Mouse (Mus musculus) liver, postnatal 0 days (tissue): ENCODE data around the gene Clmn. TPM values are rescaled to one million over a fixed set of nuclear protein-coding genes. Genes with fewer than 3 reads are reported as not detected.

Experiments
- ATAC-seq: fragments of 200-750 bp; cut with Nextera tagmentation; 2 replicates; pipeline ENCODE4 v1.8.0; 2017; ENCODE audit warnings: mild to moderate bottlenecking, moderate library complexity
- DNase-seq: peaks from one replicate; pipeline ENCODE4 v3.0.0-alpha.2; 2016
- H3K27ac ChIP-seq: fragments of 300-500 bp; sonication (generic); 2 replicates; pipeline ENCODE4 v1.5.1; 2014; ENCODE audit warnings: antibody characterized with exemption, moderate library complexity, mild to moderate bottlenecking, low read depth
- H3K27me3 ChIP-seq: fragments of 300-500 bp; sonication (generic); 2 replicates; pipeline ENCODE4 v1.6.1; 2014; ENCODE audit warnings: low read length, control low read depth, mixed read lengths; ENCODE audit not compliant: insufficient read depth
- H3K36me3 ChIP-seq: fragments of 300-500 bp; sonication (generic); replicated peaks from 2 replicates; pipeline ENCODE4 v1.6.1; 2014; ENCODE audit warnings: mild to moderate bottlenecking, control low read depth, low read length, moderate library complexity, mixed read lengths; ENCODE audit not compliant: insufficient read depth
- H3K4me1 ChIP-seq: fragments of 300-500 bp; sonication (generic); 2 replicates; pipeline ENCODE4 v1.6.1; 2014; ENCODE audit warnings: antibody characterized with exemption, mild to moderate bottlenecking, control low read depth; ENCODE audit not compliant: insufficient read depth
- H3K4me2 ChIP-seq: fragments of 300-500 bp; sonication (generic); 2 replicates; pipeline ENCODE4 v1.6.1; 2014; ENCODE audit warnings: low read depth, mild to moderate bottlenecking, low read length, moderate library complexity, mixed read lengths
- H3K4me3 ChIP-seq: fragments of 300-500 bp; sonication (generic); 2 replicates; pipeline ENCODE4 v1.5.1; 2014; ENCODE audit warnings: low read depth, low read length
- H3K9ac ChIP-seq: fragments of 300-500 bp; sonication (generic); replicated peaks from 2 replicates; pipeline ENCODE4 v1.6.1; 2014; ENCODE audit warnings: mild to moderate bottlenecking, moderate library complexity
- H3K9me3 ChIP-seq: fragments of 300-500 bp; sonication (generic); 2 replicates; pipeline ENCODE4 v1.6.1; 2016; ENCODE audit warnings: mild to moderate bottlenecking, control low read depth, low read length, mixed read lengths
- CTCF ChIP-seq: sonication (generic); IDR thresholded peaks from 2 replicates; pipeline ENCODE4 v1.5.1; 2016; ENCODE audit warnings: antibody characterized with exemption, low read depth
- EP300 ChIP-seq: IDR thresholded peaks from 2 replicates; pipeline ENCODE4 v1.6.1; 2016; ENCODE audit warnings: antibody characterized with exemption, low read depth, mild to moderate bottlenecking
- WGBS: fragments of 180-500 bp; shearing (Covaris S2); extraction: QIAGEN DNeasy Blood & Tissue Kit; methylation state at CpG from one replicate; pipeline ENCODE4 v1.1.7; 2014; ENCODE audit not compliant: insufficient replicate concordance; 5-methylcytosine and 5-hydroxymethylcytosine counted together
- polyA plus RNA-seq: library from polyadenylated mRNA; unstranded; fragments of >200 nt; fragmentation: Nextera tagmentation; extraction: Ambion mirVana; gene quantifications from 2 replicates; pipeline ENCODE4 v1.2.1, GENCODE M21; 2015

Clmn gene
- polyA plus RNA-seq, 1 experiment from 2014 or later: 1.9 TPM

GRCm38 (mm10) chr12:104746601-104747000, 118.3 kb downstream of the Clmn start:
- no peak for DNase-seq
- no peak overlapping the region for H3K4me2 ChIP-seq
- peaks cover 40% of the 10 kb centered on the region for H3K4me1 ChIP-seq
- no peak overlapping the region for H3K4me3 ChIP-seq
- no peak overlapping the region for H3K27ac ChIP-seq
- no peak for TF ChIP-seq EP300
- TF ChIP-seq CTCF: no peak
- H3K9me3 ChIP-seq: no peaks in the 10 kb centered on the region
- no peak overlapping the region for H3K9ac ChIP-seq
- no peak for ATAC-seq
- no peaks in the 10 kb centered on the region for H3K27me3 ChIP-seq
- 68% methylated on average over 2 of the region's 2 CpGs for WGBS
- no peaks in the 10 kb centered on the region for H3K36me3 ChIP-seq

GRCm38 (mm10) chr12:104743687-104744086, 121.2 kb downstream of the Clmn start:
- ATAC-seq (no peak), DNase-seq (no peak)
- Histone ChIP-seq H3K27me3 (no peaks in the 10 kb centered on the region), H3K4me3 (no peak overlapping the region), H3K4me1 (peaks cover 26% of the 10 kb centered on the region), H3K36me3 (no peaks in the 10 kb centered on the region), H3K27ac (no peak overlapping the region), H3K9me3 (no peaks in the 10 kb centered on the region), H3K9ac (no peak overlapping the region), H3K4me2 (no peak overlapping the region)
- 85% methylated on average over 4 of the region's 4 CpGs for WGBS
- no peak for TF ChIP-seq CTCF

GRCm38 (mm10) chr12:104742247-104742646, 122.6 kb downstream of the Clmn start:
- 0 out of 2 replicates have a peak, but pooled peaks have one; percentile 33 for ATAC-seq
- Histone ChIP-seq H3K9ac (no peak overlapping the region), H3K9me3 (no peaks in the 10 kb centered on the region), H3K27me3 (no peaks in the 10 kb centered on the region), H3K27ac (no peak overlapping the region), H3K4me3 (no peak overlapping the region), H3K36me3 (peaks cover 8% of the 10 kb centered on the region), H3K4me2 (no peak overlapping the region; the same call in 1 of the 2 replicates), H3K4me1 (peaks cover 20% of the 10 kb centered on the region)
- TF ChIP-seq EP300 (no peak), CTCF (peak; percentile 54)
- DNase-seq: no peak
- 33% methylated on average over 6 of the region's 6 CpGs for WGBS

- Histone ChIP-seq H3K4me3 (no peak overlapping the region), H3K9ac (no peak overlapping the region), H3K27me3 (no peaks in the 10 kb centered on the region), H3K36me3 (peaks cover 9% of the 10 kb centered on the region), H3K4me2 (no peak overlapping the region), H3K4me1 (peaks cover 16% of the 10 kb centered on the region), H3K9me3 (no peaks in the 10 kb centered on the region), H3K27ac (no peak overlapping the region)
- TF ChIP-seq EP300 (no peak), CTCF (no peak)
- no peak for DNase-seq
- WGBS: 60% methylated on average over 12 of the region's 12 CpGs
- no peak for ATAC-seq
Measured at GRCm38 (mm10) chr12:104740841-104741787, 123.8 kb downstream of the Clmn start.

- DNase-seq: no peak
- 77% methylated on average over 3 of the region's 3 CpGs for WGBS
- no peaks in the 10 kb centered on the region for H3K9me3 ChIP-seq
- H3K36me3 ChIP-seq: peaks cover 17% of the 10 kb centered on the region
- no peak overlapping the region for H3K4me2 ChIP-seq
- no peak overlapping the region for H3K9ac ChIP-seq
- TF ChIP-seq EP300: no peak
- TF ChIP-seq CTCF: no peak
- H3K4me1 ChIP-seq: peaks cover 15% of the 10 kb centered on the region
- no peak overlapping the region for H3K4me3 ChIP-seq
- H3K27me3 ChIP-seq: no peaks in the 10 kb centered on the region
- no peak overlapping the region for H3K27ac ChIP-seq
- ATAC-seq: no peak
Measured at GRCm38 (mm10) chr12:104738931-104739330, 125.9 kb downstream of the Clmn start.

- H3K9ac ChIP-seq: no peak overlapping the region
- 78% methylated on average over 9 of the region's 9 CpGs for WGBS
- ATAC-seq: no peak
Measured at GRCm38 (mm10) chr12:104738446-104738845, 126.4 kb downstream of the Clmn start.

More at GRCm38 (mm10) chr12:104738446-104738845, 126.4 kb downstream of the Clmn start:
- no peak overlapping the region for H3K4me2 ChIP-seq
- H3K9me3 ChIP-seq: no peaks in the 10 kb centered on the region
- H3K36me3 ChIP-seq: peaks cover 17% of the 10 kb centered on the region
- DNase-seq: no peak
- no peak overlapping the region for H3K27ac ChIP-seq
- TF ChIP-seq EP300 (no peak), CTCF (no peak)
- peaks cover 15% of the 10 kb centered on the region for H3K4me1 ChIP-seq
- no peak overlapping the region for H3K4me3 ChIP-seq
- no peaks in the 10 kb centered on the region for H3K27me3 ChIP-seq
